ENCODE assay signal across 7 mouse cellular contexts in genomic region chr17:27325002-27325460, GRCm38 (mm10).
DNase-seq lines count a peak whose midpoint lies in the region; ATAC-seq and TF ChIP-seq lines count a peak whose summit lies in the region.

No protein-coding gene starts in this region.

- no peak overlapping the region for H3K9ac ChIP-seq in hindbrain, embryonic 16.5 days (ENCODE audit: low read depth, low read length)
- no peak overlapping the region for H3K9ac ChIP-seq in limb, embryonic 11.5 days (ENCODE audit: low read length)
- no peak overlapping the region for H3K9ac ChIP-seq in midbrain, embryonic 12.5 days (replicated peaks)

- H3K27me3 ChIP-seq in hindbrain, embryonic 16.5 days (replicated peaks; ENCODE audit: control insufficient read depth, insufficient read depth, low read length) = no peaks in the 10 kb centered on the region
- peaks cover 10% of the 10 kb centered on the region for H3K27me3 ChIP-seq in limb, embryonic 11.5 days (ENCODE audit: control insufficient read depth, insufficient read depth, low read length)
- H3K27me3 ChIP-seq in midbrain, embryonic 12.5 days = peaks cover 25% of the 10 kb centered on the region
- H3K27me3 ChIP-seq in spleen, adult 2 months (ENCODE audit: control insufficient read depth, insufficient read depth, low read length) = no peaks in the 10 kb centered on the region

- H3K4me2 ChIP-seq in hindbrain, embryonic 16.5 days (ENCODE audit: low read length) = peak overlapping the region; percentile 57
- H3K4me2 ChIP-seq in limb, embryonic 11.5 days (ENCODE audit: low read depth, severe bottlenecking) = peak overlapping the region; percentile 31; the same call in 1 of the 2 replicates
- peak overlapping the region; percentile 48 for H3K4me2 ChIP-seq in midbrain, embryonic 12.5 days (replicated peaks)

- peak overlapping the region; percentile 30 for H3K4me3 ChIP-seq in hindbrain, embryonic 16.5 days (ENCODE audit: low read length)
- H3K4me3 ChIP-seq in limb, embryonic 11.5 days (ENCODE audit: low read depth, low read length) = peak overlapping the region; percentile 6; the same call in 1 of the 2 replicates
- H3K4me3 ChIP-seq in midbrain, embryonic 12.5 days = peak overlapping the region; percentile 28
- peak overlapping the region; percentile 26; the same call in 1 of the 2 replicates for H3K4me3 ChIP-seq in spleen, adult 2 months (ENCODE audit: extremely low read depth, insufficient read depth, insufficient read length)

- no peaks in the 10 kb centered on the region for H3K36me3 ChIP-seq in hindbrain, embryonic 16.5 days (ENCODE audit: control insufficient read depth, insufficient read depth, low read length)
- H3K36me3 ChIP-seq in limb, embryonic 11.5 days (ENCODE audit: control insufficient read depth, insufficient read depth, low read length) = no peaks in the 10 kb centered on the region
- H3K36me3 ChIP-seq in midbrain, embryonic 12.5 days = no peaks in the 10 kb centered on the region
- H3K36me3 ChIP-seq in spleen, adult 2 months (ENCODE audit: control insufficient read depth, insufficient read depth, low read length) = no peaks in the 10 kb centered on the region

- peak; percentile 85 for ATAC-seq in hindbrain, embryonic 16.5 days
- peak; percentile 65 for ATAC-seq in limb, embryonic 11.5 days (ENCODE audit: insufficient number of reproducible peaks, low FRiP score, low TSS enrichment, low read depth)
- peak; percentile 84 for ATAC-seq in midbrain, embryonic 12.5 days (ENCODE audit: low FRiP score, low read depth)

- DNase-seq in Muller cell, postnatal 12 days (ENCODE audit: inconsistent ontology term) = peak; percentile 82
- DNase-seq in brain, adult 2 months (ENCODE audit: low read depth, low spot score) = peak; percentile 35
- DNase-seq in forelimb bud, embryonic 11.5 days (ENCODE audit: low read depth, low spot score) = peak; percentile 82
- DNase-seq in limb, embryonic 11.5 days (ENCODE audit: low spot score) = peak; percentile 76
- peak; percentile 27 to 48 for DNase-seq in spleen, adult 2 months (ENCODE audit: low read depth in 1 of 2, low spot score in 2 of 2)

- no peaks in the 10 kb centered on the region for H3K4me1 ChIP-seq in hindbrain, embryonic 16.5 days (ENCODE audit: control insufficient read depth, insufficient read depth, low read depth, low read length)
- H3K4me1 ChIP-seq in limb, embryonic 11.5 days (ENCODE audit: control insufficient read depth, insufficient read depth, low read length) = peaks cover 7% of the 10 kb centered on the region; the same call in 1 of the 2 replicates
- H3K4me1 ChIP-seq in midbrain, embryonic 12.5 days = peaks cover 13% of the 10 kb centered on the region
- peaks cover 14% of the 10 kb centered on the region; the same call in 1 of the 2 replicates for H3K4me1 ChIP-seq in spleen, adult 2 months (ENCODE audit: control insufficient read depth, insufficient read depth, insufficient read length)

- no peak overlapping the region for H3K27ac ChIP-seq in hindbrain, embryonic 16.5 days (ENCODE audit: low read depth, low read length)
- H3K27ac ChIP-seq in limb, embryonic 11.5 days (replicated peaks; ENCODE audit: low read depth, low read length) = no peak overlapping the region
- H3K27ac ChIP-seq in midbrain, embryonic 12.5 days (replicated peaks) = no peak overlapping the region
- no peak overlapping the region for H3K27ac ChIP-seq in spleen, adult 2 months (ENCODE audit: insufficient read depth, low read length)

- 9% methylated on average over 18 of the region's 18 CpGs for WGBS in hindbrain, embryonic 16.5 days
- WGBS in limb, embryonic 11.5 days = 6% methylated on average over 18 of the region's 18 CpGs
- 9% methylated on average over 18 of the region's 18 CpGs for WGBS in midbrain, embryonic 12.5 days
- WGBS in spleen, adult 2 months = 18% methylated on average over 18 of the region's 18 CpGs

- TF ChIP-seq POLR2A in spleen, adult 2 months (IDR thresholded peaks at IDR 0.05; ENCODE audit: low read depth, low read length) = no peak

- H3K9me3 ChIP-seq in hindbrain, embryonic 16.5 days (ENCODE audit: control insufficient read depth, low read length) = no peaks in the 10 kb centered on the region
- H3K9me3 ChIP-seq in limb, embryonic 11.5 days (ENCODE audit: control insufficient read depth, low read length) = no peaks in the 10 kb centered on the region
- H3K9me3 ChIP-seq in midbrain, embryonic 12.5 days = no peaks in the 10 kb centered on the region

- TF ChIP-seq CTCF in spleen, adult 2 months (IDR thresholded peaks at IDR 0.05; ENCODE audit: extremely low read depth, insufficient read depth, insufficient read length, insufficient replicate concordance) = no peak
